Mouse (Mus musculus) c-Kit-negative CD71-positive TER-119-positive erythroid progenitor cells, embryonic 14.5 days (primary cell): Measurements from ENCODE around the gene H2-Eb1.

ENCODE experiments used
- DNase-seq: peaks from one replicate; pipeline ENCODE4 v3.0.0-alpha.2; 2013; ENCODE audit warnings: low read depth, low spot score

H2-Eb1 gene

GRCm38 (mm10) chr17:34305380-34306030, at the start of gene H2-Eb1:
TSS of gene H2-Eb1 (plus strand) at chr17:34305867.
- no peak for DNase-seq

- DNase-seq = no peak
Measured at GRCm38 (mm10) chr17:34256501-34256900, 49.2 kb upstream of the H2-Eb1 start.

GRCm38 (mm10) chr17:34257594-34258375, 47.9 kb upstream of the H2-Eb1 start, which contains the start of gene H2-Ab1:
TSS of gene H2-Ab1 (plus strand) at chr17:34257689.
- DNase-seq = no peak

GRCm38 (mm10) chr17:34260551-34260950, 45.1 kb upstream of the H2-Eb1 start:
- no peak for DNase-seq

- DNase-seq = no peak
Measured at GRCm38 (mm10) chr17:34261502-34261901, 44.2 kb upstream of the H2-Eb1 start.

GRCm38 (mm10) chr17:34263068-34263467, 42.6 kb upstream of the H2-Eb1 start:
- DNase-seq = no peak

GRCm38 (mm10) chr17:34263811-34264371, 41.8 kb upstream of the H2-Eb1 start:
- no peak for DNase-seq

- DNase-seq = no peak
Measured at GRCm38 (mm10) chr17:34264452-34265351, 41.0 kb upstream of the H2-Eb1 start.

- DNase-seq = no peak
Measured at GRCm38 (mm10) chr17:34268262-34268661, 37.4 kb upstream of the H2-Eb1 start.

- DNase-seq = no peak
Measured at GRCm38 (mm10) chr17:34268748-34269147, 36.9 kb upstream of the H2-Eb1 start.

- DNase-seq = no peak
Measured at GRCm38 (mm10) chr17:34269817-34270216, 35.9 kb upstream of the H2-Eb1 start.

GRCm38 (mm10) chr17:34270230-34270629, 35.4 kb upstream of the H2-Eb1 start:
- DNase-seq = no peak

GRCm38 (mm10) chr17:34270940-34271339, 34.7 kb upstream of the H2-Eb1 start:
- no peak for DNase-seq

- DNase-seq = no peak
Measured at GRCm38 (mm10) chr17:34272102-34272501, 33.6 kb upstream of the H2-Eb1 start.

GRCm38 (mm10) chr17:34280499-34281038, 25.1 kb upstream of the H2-Eb1 start:
- no peak for DNase-seq

- DNase-seq = no peak
Measured at GRCm38 (mm10) chr17:34281836-34282235, 23.8 kb upstream of the H2-Eb1 start.

- no peak for DNase-seq
Measured at GRCm38 (mm10) chr17:34285371-34285770, 20.3 kb upstream of the H2-Eb1 start.

- no peak for DNase-seq
Measured at GRCm38 (mm10) chr17:34285848-34286247, 19.8 kb upstream of the H2-Eb1 start.

GRCm38 (mm10) chr17:34286501-34286900, 19.2 kb upstream of the H2-Eb1 start:
- DNase-seq = no peak

GRCm38 (mm10) chr17:34286999-34287398, 18.7 kb upstream of the H2-Eb1 start:
- no peak for DNase-seq

GRCm38 (mm10) chr17:34287648-34288047, 18.0 kb upstream of the H2-Eb1 start, which contains the start of gene H2-Aa:
TSS of gene H2-Aa (minus strand) at chr17:34287823.
- no peak for DNase-seq
